Mouse (Mus musculus) cerebellum, adult 2 months (tissue): Measurements from ENCODE around the gene Krt222. TPM values are rescaled to one million over a fixed set of nuclear protein-coding genes. Genes with fewer than 3 reads are reported as not detected.
A peak's percentile ranks its signal among the peaks of the same experiment; 100 is the strongest.
"Not testable (repeated sequence)": the region's sequence is repeated elsewhere in the genome, so short reads cannot be mapped to it uniquely, and the experiment has no call there.

Source experiments
- DNase-seq, 2 experiments: peaks; one replicate each; pipeline ENCODE4 v3.0.0; 2021
- H3K27ac ChIP-seq: fragments of 200-500 bp; 2 replicates; pipeline ENCODE4 v1.5.1; 2012; ENCODE audit warnings: low read length, control low read depth, inconsistent platforms; ENCODE audit not compliant: insufficient read depth
- H3K27me3 ChIP-seq: fragments of 200-500 bp; 2 replicates; pipeline ENCODE4 v1.6.1; 2012; ENCODE audit warnings: inconsistent platforms, mild to moderate bottlenecking, low read length, moderate library complexity; ENCODE audit not compliant: control insufficient read depth, insufficient read depth
- H3K4me1 ChIP-seq: fragments of 200-500 bp; 2 replicates; pipeline ENCODE4 v1.6.1; 2011; ENCODE audit warnings: low read length; ENCODE audit not compliant: control insufficient read depth, insufficient read depth
- H3K4me3 ChIP-seq: fragments of 200-500 bp; replicated peaks from 2 replicates; pipeline ENCODE3; 2011; ENCODE audit warnings: mild to moderate bottlenecking, low read depth, low read length, control low read depth; ENCODE audit not compliant: insufficient read depth
- CTCF ChIP-seq: fragments of 200-500 bp; IDR thresholded peaks from 2 replicates; pipeline ENCODE4 v1.5.1; 2011; ENCODE audit warnings: low read depth, mild to moderate bottlenecking, control low read depth, low read length, moderate library complexity, borderline replicate concordance; ENCODE audit not compliant: insufficient read depth
- POLR2A ChIP-seq: fragments of 200-500 bp; IDR thresholded peaks from 2 replicates; pipeline ENCODE4 v1.6.1; 2011; ENCODE audit warnings: low read length, control low read depth, borderline replicate concordance; ENCODE audit not compliant: insufficient read depth
- whole genome bisulfite sequencing: fragments of 180-500 bp; shearing (Covaris S2); methylation state at CpG from one replicate; pipeline ENCODE4 v1.1.7; 2018; 5-methylcytosine and 5-hydroxymethylcytosine counted together
- polyA plus RNA-seq: library from polyadenylated mRNA; depleted of rRNA; stranded (reverse); fragments of >200 nt; gene quantifications from 2 replicates; pipeline ENCODE4 v1.2.3, GENCODE M21; 2012

The Krt222 gene
- polyA plus RNA-seq, 1 experiment: 39.9 TPM

DNA sequence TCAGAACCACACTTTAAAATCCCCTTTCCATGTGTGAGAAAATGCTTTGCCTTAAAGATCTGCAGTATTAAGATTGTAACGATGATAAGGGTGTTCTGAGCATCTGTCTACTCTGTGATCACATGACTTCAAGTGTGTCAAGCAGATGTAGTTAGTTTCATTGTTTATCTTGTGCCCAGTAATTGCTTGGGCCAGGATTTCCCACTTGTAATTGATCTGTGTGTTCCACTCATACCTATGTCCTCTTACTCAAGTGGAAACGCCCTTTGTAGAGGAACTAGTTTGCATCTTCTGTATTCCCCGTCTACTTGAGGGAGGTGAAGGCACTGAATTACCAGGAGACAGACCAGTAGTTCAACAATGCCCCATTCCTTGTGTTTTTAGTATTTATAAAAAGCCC, 6.8 kb upstream of the Krt222 start:
- Histone ChIP-seq H3K27me3 (no peaks in the 10 kb centered on the region), H3K4me1 (peaks cover 22% of the 10 kb centered on the region), H3K4me3 (no peak overlapping the region), H3K27ac (no peak overlapping the region)
- no peak for DNase-seq
- 85% methylated on average over 3 of the region's 3 CpGs for WGBS
- TF ChIP-seq POLR2A: no peak
- TF ChIP-seq CTCF: no peak

DNA sequence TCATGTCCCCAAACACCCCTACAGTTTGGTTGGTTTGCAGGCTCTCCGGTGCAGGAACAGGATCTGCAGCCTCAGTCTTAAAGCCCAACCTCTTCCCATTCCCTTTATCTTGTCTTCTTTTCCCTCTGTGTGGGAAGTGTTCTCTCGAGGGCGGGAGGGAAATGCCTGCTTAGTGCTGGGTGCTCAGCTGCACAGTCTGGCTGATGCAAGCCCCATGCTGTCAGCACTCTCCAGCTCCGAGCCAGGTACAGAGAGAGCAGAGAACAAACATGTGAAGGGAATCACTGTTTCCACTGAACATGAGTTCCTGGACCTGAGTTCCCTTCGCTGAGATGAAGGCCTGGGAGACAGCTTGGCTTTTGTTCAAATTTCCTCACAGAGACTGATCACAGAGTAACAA, 6.4 kb upstream of the Krt222 start:
- Histone ChIP-seq H3K4me1 (peaks cover 22% of the 10 kb centered on the region), H3K27me3 (no peaks in the 10 kb centered on the region), H3K27ac (peak overlapping the region; percentile 44; the same call in 1 of the 2 replicates), H3K4me3 (no peak overlapping the region)
- WGBS: 13% methylated on average over 5 of the region's 5 CpGs
- TF ChIP-seq POLR2A (no peak), CTCF (no peak)
- DNase-seq: peak; percentile 27 to 40

DNA sequence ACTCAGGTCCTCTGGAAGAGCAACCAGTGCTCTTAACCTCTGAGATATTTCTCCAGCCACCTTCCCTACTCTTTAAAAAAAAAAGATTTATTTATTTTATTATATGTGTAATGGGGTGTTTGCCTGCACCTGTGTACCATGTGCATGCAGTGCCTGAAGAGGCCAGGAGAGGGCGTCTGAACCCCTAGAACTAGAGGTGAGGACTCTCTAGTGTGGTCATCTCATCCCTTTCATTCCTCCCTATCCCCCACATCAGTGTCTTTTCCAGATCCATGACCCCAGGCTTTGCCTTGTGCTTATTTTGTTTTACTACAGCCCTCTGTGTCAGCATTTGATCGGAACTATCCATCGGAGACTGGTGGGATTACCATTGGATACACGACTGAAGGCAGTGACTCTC, 5.2 kb upstream of the Krt222 start:
- no peak for TF ChIP-seq POLR2A
- TF ChIP-seq CTCF: peak; percentile 82
- Histone ChIP-seq H3K27me3 (no peaks in the 10 kb centered on the region), H3K4me3 (no peak overlapping the region), H3K27ac (no peak overlapping the region), H3K4me1 (peaks cover 22% of the 10 kb centered on the region)
- peak; percentile 53 to 70 for DNase-seq
- 65% methylated on average over 4 of the region's 4 CpGs for WGBS

DNA sequence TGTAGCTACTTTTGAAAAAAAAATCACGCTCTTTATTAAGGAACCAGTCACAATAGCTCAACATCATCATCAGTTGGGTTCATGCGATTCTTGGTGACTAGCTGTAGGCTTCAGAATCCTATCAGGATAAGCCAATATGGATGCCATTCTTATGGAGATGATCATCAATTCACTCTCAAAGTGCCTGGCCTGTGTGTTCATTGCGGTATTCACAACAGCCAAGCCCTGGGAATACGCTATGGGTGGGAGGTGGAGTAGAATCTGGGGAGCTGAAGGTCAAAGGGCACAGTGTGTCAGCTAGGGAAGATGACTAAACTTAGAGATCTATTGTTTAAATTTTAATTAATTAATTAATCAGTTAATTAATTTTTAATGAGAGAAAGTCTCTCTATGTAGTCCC, 4.0 kb upstream of the Krt222 start:
- no peak for DNase-seq
- Histone ChIP-seq H3K27ac (no peak overlapping the region), H3K27me3 (no peaks in the 10 kb centered on the region), H3K4me1 (peaks cover 18% of the 10 kb centered on the region), H3K4me3 (no peak overlapping the region)
- WGBS: 95% methylated on average over 4 of the region's 4 CpGs
- TF ChIP-seq POLR2A (no peak), CTCF (no peak)

DNA sequence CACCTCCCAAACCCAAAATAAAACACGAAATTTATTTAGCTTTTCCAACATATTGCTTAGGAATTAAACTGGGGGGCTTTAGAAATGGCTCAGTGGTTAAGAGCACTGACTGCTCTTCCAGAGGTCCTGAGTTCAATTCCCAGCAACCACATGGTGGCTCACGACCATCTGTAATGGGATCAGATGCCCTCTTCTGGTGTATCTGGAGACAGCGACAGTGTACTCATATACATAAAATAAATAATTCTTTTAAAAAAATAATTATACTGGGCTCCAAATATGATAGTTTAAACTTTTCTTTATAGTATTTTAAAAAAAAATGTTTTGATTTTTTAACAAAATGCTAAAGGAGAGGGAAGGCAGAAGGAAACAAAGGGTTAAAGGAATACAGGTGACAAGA, 634 bp upstream of the Krt222 start:
- H3K4me3 ChIP-seq: peak overlapping the region; percentile 97
- not testable (repeated sequence) for DNase-seq, H3K27me3 ChIP-seq
- peaks cover 10% of the 10 kb centered on the region; the same call in 1 of the 2 replicates for H3K4me1 ChIP-seq
- H3K27ac ChIP-seq: peak overlapping the region; percentile 95; the same call in 1 of the 2 replicates
- WGBS: 33% methylated on average over 3 of the region's 3 CpGs

DNA sequence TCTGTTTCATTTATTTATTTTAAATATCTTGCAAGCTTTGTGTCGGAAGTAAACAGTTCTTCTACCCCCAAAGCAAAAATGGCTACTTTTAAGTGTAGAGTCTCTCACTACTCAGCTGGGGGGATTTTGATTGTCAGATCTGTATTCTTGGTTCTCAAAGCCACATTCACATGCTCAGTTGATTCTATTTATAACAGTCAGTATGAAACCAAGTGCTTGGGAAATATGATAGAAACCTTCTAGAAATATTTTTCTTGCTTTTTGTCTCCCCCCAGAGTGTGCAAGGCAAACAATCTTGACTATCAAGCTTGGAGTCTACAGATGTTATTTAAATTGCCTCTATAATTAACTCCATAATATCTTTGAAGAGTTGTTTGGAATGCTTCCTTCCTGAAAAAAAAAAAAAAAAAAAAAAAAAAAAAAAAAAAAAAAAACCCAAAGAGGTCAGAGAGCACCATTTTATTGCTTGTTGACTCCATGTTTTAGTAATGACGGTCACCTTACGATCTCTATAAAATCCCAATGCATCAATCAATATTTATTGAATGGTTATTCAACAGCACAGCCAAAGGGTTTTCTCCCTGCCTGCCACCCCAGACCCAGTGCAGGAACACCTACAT, 575 bp downstream of the Krt222 start:
- peak overlapping the region; percentile 95 for H3K27ac ChIP-seq
- WGBS: 18% methylated on average over 3 of the region's 3 CpGs
- H3K4me3 ChIP-seq: peak overlapping the region; percentile 97
- H3K27me3 ChIP-seq: no peaks in the 10 kb centered on the region
- TF ChIP-seq CTCF (no peak), POLR2A (no peak)
- peaks cover 7% of the 10 kb centered on the region; the same call in 1 of the 2 replicates for H3K4me1 ChIP-seq
- DNase-seq: no peak

DNA sequence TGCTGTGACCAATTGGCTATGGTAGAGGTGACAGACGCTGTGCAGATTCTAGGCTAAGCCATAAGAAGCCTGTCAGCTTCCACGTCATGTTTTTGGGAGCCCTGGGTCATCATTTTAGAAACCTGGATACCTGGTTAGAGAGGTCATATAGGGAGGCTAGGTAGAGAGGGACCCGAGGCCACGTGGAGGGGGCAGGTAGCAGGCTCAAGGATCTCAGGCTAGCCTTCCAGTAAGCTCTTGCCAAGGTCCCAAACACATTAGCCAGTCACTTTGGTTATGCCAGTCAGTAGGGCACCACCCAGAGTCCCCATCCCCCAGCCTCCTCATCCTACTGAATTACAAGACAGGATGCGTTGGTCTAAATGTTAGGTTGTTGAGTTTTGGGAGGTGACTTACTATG, 1.8 kb downstream of the Krt222 start:
- no peak for TF ChIP-seq POLR2A
- TF ChIP-seq CTCF: no peak
- H3K4me1 ChIP-seq: peaks cover 7% of the 10 kb centered on the region; the same call in 1 of the 2 replicates
- no peak overlapping the region for H3K27ac ChIP-seq
- DNase-seq: peak in 1 of 2 experiments; percentile 33
- WGBS: 29% methylated on average over 5 of the region's 5 CpGs
- no peaks in the 10 kb centered on the region for H3K27me3 ChIP-seq
- peak overlapping the region; percentile 2 for H3K4me3 ChIP-seq

DNA sequence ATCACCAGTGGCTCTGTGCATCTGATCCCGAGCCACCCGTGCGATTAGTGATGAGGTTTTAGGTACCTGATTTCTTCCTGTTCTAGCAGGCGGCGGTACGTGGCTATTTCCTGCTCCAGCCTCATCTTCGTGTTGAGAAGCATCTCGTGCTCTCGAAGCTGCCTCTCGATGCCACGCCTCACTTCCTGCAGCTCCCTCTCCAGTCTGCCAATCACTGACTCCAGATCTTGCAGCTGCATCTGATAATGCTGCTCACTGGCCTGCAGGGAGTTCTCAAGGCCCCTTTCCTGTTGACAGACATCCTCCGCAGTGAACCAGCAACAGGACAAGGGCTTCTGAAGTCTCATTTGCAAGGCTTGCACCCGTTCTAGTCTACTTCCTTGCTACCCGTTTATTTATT, 5.4 kb downstream of the Krt222 start:
- Histone ChIP-seq H3K27ac (no peak overlapping the region), H3K27me3 (no peaks in the 10 kb centered on the region), H3K4me1 (peaks cover 7% of the 10 kb centered on the region; the same call in 1 of the 2 replicates), H3K4me3 (no peak overlapping the region)
- 70% methylated on average over 14 of the region's 14 CpGs for WGBS
- no peak for DNase-seq
- TF ChIP-seq POLR2A (no peak), CTCF (no peak)
